Mouse (Mus musculus): ENCODE data around the gene Ifitm3. TPM values are rescaled to one million over a fixed set of nuclear protein-coding genes. Genes with fewer than 3 reads are reported as not detected.
"Not testable (repeated sequence)": the region's sequence is repeated elsewhere in the genome, so short reads cannot be mapped to it uniquely, and the experiment has no call there.

Ifitm3 gene
- polyA plus RNA-seq, 1 experiment: 1,312 TPM

- no peaks in the 10 kb centered on the region for H3K36me3 ChIP-seq (ENCODE audit: control insufficient read depth, insufficient read depth)
- no peak overlapping the region for H3K4me3 ChIP-seq
- TF ChIP-seq CEBPB (IDR thresholded peaks at IDR 0.05; ENCODE audit: insufficient read depth, poor library complexity, severe bottlenecking) (0 out of 2 replicates have a peak, but pooled peaks have one; percentile 19), POLR2AphosphoS2 (IDR thresholded peaks at IDR 0.05; ENCODE audit: insufficient read length, low read depth) (no peak), USF1 (IDR thresholded peaks at IDR 0.05; ENCODE audit: low read depth) (no peak), REST (IDR thresholded peaks at IDR 0.05; ENCODE audit: insufficient read depth, insufficient read length) (no peak), POLR2A (IDR thresholded peaks at IDR 0.05; ENCODE audit: insufficient read length, low read depth) (no peak), MYOD1 (IDR thresholded peaks at IDR 0.05; ENCODE audit: control insufficient read depth in 1 of 3, insufficient read length in 2 of 3, low read depth in 2 of 3) (no peak), E2F4 (IDR thresholded peaks at IDR 0.05; ENCODE audit: insufficient read depth) (no peak)
- no peaks in the 10 kb centered on the region for H3K79me2 ChIP-seq (ENCODE audit: control insufficient read depth, insufficient read depth)
- no peak overlapping the region for H3ac ChIP-seq (ENCODE audit: control insufficient read depth, insufficient read length)
- H3K4me2 ChIP-seq (ENCODE audit: low read depth): peak overlapping the region; percentile 37
- H3K27me3 ChIP-seq (ENCODE audit: control insufficient read depth, insufficient read depth, insufficient read length): no peaks in the 10 kb centered on the region
These were observed 28.9 kb downstream of the Ifitm3 start for GRCm38 (mm10) chr7:140981704-140982103.

GRCm38 (mm10) chr7:140976720-140977119 lies 33.9 kb downstream of the Ifitm3 start:
- H3K79me2 ChIP-seq (ENCODE audit: control insufficient read depth, insufficient read depth); H3ac ChIP-seq (ENCODE audit: control insufficient read depth, insufficient read length); H3K4me2 ChIP-seq (ENCODE audit: low read depth); H3K36me3 ChIP-seq (ENCODE audit: control insufficient read depth, insufficient read depth); H3K27me3 ChIP-seq (ENCODE audit: control insufficient read depth, insufficient read depth, insufficient read length); H3K4me3 ChIP-seq: not testable (repeated sequence)

- no peaks in the 10 kb centered on the region for H3K36me3 ChIP-seq (ENCODE audit: control insufficient read depth, insufficient read depth)
- no peak overlapping the region for H3ac ChIP-seq (ENCODE audit: control insufficient read depth, insufficient read length)
- no peaks in the 10 kb centered on the region for H3K27me3 ChIP-seq (ENCODE audit: control insufficient read depth, insufficient read depth, insufficient read length)
- TF ChIP-seq CEBPB (IDR thresholded peaks at IDR 0.05; ENCODE audit: insufficient read depth, poor library complexity, severe bottlenecking) (peak; percentile 50; the same call in 1 of the 2 replicates), POLR2AphosphoS2 (IDR thresholded peaks at IDR 0.05; ENCODE audit: insufficient read length, low read depth) (no peak), USF1 (IDR thresholded peaks at IDR 0.05; ENCODE audit: low read depth) (no peak), TCF12 (IDR thresholded peaks at IDR 0.05; ENCODE audit: insufficient read depth, poor library complexity, severe bottlenecking) (no peak)
- no peak overlapping the region for H3K4me3 ChIP-seq
- no peaks in the 10 kb centered on the region for H3K79me2 ChIP-seq (ENCODE audit: control insufficient read depth, insufficient read depth)
- no peak overlapping the region for H3K4me2 ChIP-seq (ENCODE audit: low read depth)
These were observed 35.1 kb downstream of the Ifitm3 start for GRCm38 (mm10) chr7:140975465-140975864.

GRCm38 (mm10) chr7:140974940-140975339 lies 35.6 kb downstream of the Ifitm3 start:
- no peak overlapping the region for H3ac ChIP-seq (ENCODE audit: control insufficient read depth, insufficient read length)
- H3K27me3 ChIP-seq (ENCODE audit: control insufficient read depth, insufficient read depth, insufficient read length): no peaks in the 10 kb centered on the region
- no peak overlapping the region for H3K4me2 ChIP-seq (ENCODE audit: low read depth)
- no peaks in the 10 kb centered on the region for H3K36me3 ChIP-seq (ENCODE audit: control insufficient read depth, insufficient read depth)
- no peaks in the 10 kb centered on the region for H3K79me2 ChIP-seq (ENCODE audit: control insufficient read depth, insufficient read depth)
- no peak overlapping the region for H3K4me3 ChIP-seq
- no peak for TF ChIP-seq TCF12 (IDR thresholded peaks at IDR 0.05; ENCODE audit: insufficient read depth, poor library complexity, severe bottlenecking)
- TF ChIP-seq POLR2A (IDR thresholded peaks at IDR 0.05; ENCODE audit: insufficient read length, low read depth): no peak

- H3K79me2 ChIP-seq (ENCODE audit: control insufficient read depth, insufficient read depth): no peaks in the 10 kb centered on the region
- H3ac ChIP-seq (ENCODE audit: control insufficient read depth, insufficient read length): no peak overlapping the region
- H3K4me2 ChIP-seq (ENCODE audit: low read depth): peak overlapping the region; percentile 84
- no peaks in the 10 kb centered on the region for H3K27me3 ChIP-seq (ENCODE audit: control insufficient read depth, insufficient read depth, insufficient read length)
- TF ChIP-seq MYOD1 (IDR thresholded peaks at IDR 0.05; ENCODE audit: control insufficient read depth in 1 of 3, insufficient read length in 2 of 3, low read depth in 2 of 3): peak in 1 of 3 experiments; percentile 23
- TF ChIP-seq SRF (IDR thresholded peaks at IDR 0.05; ENCODE audit: control insufficient read depth, insufficient read length, low read depth): no peak
- no peaks in the 10 kb centered on the region for H3K36me3 ChIP-seq (ENCODE audit: control insufficient read depth, insufficient read depth)
- H3K4me3 ChIP-seq: no peak overlapping the region
These were observed 37.0 kb downstream of the Ifitm3 start for GRCm38 (mm10) chr7:140973396-140974165.

- no peak overlapping the region for H3K4me2 ChIP-seq (ENCODE audit: low read depth)
- no peak overlapping the region for H3K4me3 ChIP-seq
- H3K27me3 ChIP-seq (ENCODE audit: control insufficient read depth, insufficient read depth, insufficient read length): no peaks in the 10 kb centered on the region
- no peaks in the 10 kb centered on the region for H3K79me2 ChIP-seq (ENCODE audit: control insufficient read depth, insufficient read depth)
- no peak for TF ChIP-seq USF1 (IDR thresholded peaks at IDR 0.05; ENCODE audit: low read depth)
- no peak for TF ChIP-seq REST (IDR thresholded peaks at IDR 0.05; ENCODE audit: insufficient read depth, insufficient read length)
- no peak for TF ChIP-seq MYOG (IDR thresholded peaks at IDR 0.05; ENCODE audit: control insufficient read depth in 1 of 3, insufficient read depth in 1 of 3, insufficient read length in 2 of 3, low read depth in 2 of 3)
- TF ChIP-seq TCF3 (IDR thresholded peaks at IDR 0.05; ENCODE audit: insufficient read length, low read depth): no peak
- TF ChIP-seq CEBPB (IDR thresholded peaks at IDR 0.05; ENCODE audit: insufficient read depth, poor library complexity, severe bottlenecking): no peak
- no peak for TF ChIP-seq POLR2A (IDR thresholded peaks at IDR 0.05; ENCODE audit: insufficient read length, low read depth)
- no peak for TF ChIP-seq SRF (IDR thresholded peaks at IDR 0.05; ENCODE audit: control insufficient read depth, insufficient read length, low read depth)
- no peak for TF ChIP-seq TCF12 (IDR thresholded peaks at IDR 0.05; ENCODE audit: insufficient read depth, poor library complexity, severe bottlenecking)
- no peak for TF ChIP-seq E2F4 (IDR thresholded peaks at IDR 0.05; ENCODE audit: insufficient read depth)
- TF ChIP-seq MYOD1 (IDR thresholded peaks at IDR 0.05; ENCODE audit: control insufficient read depth in 1 of 3, insufficient read length in 2 of 3, low read depth in 2 of 3): no peak
- H3K36me3 ChIP-seq (ENCODE audit: control insufficient read depth, insufficient read depth): no peaks in the 10 kb centered on the region
- H3ac ChIP-seq (ENCODE audit: control insufficient read depth, insufficient read length): no peak overlapping the region
These were observed 38.9 kb downstream of the Ifitm3 start for GRCm38 (mm10) chr7:140971479-140972171.

Data from myocyte (in vitro differentiated cells).